Mouse (Mus musculus): Measurements from ENCODE around the gene Abhd16a. TPM values are rescaled to one million over a fixed set of nuclear protein-coding genes. Genes with fewer than 3 reads are reported as not detected.

Abhd16a gene
- 73.9 and 85.7 TPM in 2 replicates for polyA plus RNA-seq (2014; fragmentation: Nextera tagmentation; extraction: Ambion mirVana)

DNA sequence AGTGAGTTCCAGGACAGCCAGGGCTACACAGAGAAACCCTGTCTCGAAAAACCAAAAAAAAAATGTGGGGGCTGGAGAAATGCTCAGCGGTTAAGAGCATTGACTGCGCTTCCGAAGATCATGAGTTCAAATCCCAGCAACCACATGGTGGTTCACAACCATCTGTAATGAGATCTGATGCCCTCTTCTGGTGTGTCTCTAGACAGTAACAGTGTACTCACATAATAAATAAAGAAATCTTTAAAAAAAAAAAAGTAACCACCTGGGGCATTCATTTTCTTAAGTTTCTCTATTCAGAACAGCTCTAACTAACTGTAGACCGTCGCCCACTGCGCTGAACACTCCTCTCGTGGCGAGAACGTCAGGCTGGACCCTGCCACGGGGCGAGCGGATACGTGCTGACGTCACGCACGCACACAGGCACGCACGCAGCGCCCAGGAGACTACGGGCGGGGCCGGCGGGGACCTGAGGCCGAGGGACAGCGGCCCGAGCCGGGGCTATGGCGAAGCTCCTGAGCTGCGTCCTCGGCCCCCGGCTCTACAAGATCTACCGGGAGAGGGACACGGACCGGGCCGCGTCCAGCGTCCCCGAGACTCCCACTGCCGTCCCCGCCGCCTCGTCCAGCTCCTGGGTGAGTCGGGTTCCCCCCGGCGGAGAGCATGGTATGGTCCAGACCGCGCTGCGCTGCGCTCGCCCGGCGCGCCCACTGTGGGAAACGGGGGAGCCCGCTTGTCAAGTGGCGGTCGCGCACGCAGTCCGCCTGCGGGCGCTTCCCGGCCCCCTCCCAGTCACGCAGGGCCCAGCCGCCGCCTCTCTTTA is at the start of gene Abhd16a:
Gene Abhd16a, plus strand, starts transcription at position 439 of the 820 bp plus-strand sequence.
- Histone ChIP-seq H3K4me1 (ENCODE audit: control insufficient read depth, insufficient read depth, low read length) (peaks cover 12% of the 10 kb centered on the region), H3K4me2 (replicated peaks; ENCODE audit: low read depth, low read length) (peak within 1 kb of the TSS; percentile 67), H3K36me3 (ENCODE audit: control insufficient read depth, insufficient read depth, low read length) (peaks cover 20% of the 10 kb centered on the region), H3K27ac (ENCODE audit: low read depth, low read length) (peak within 1 kb of the TSS; percentile 95), H3K9me3 (ENCODE audit: control insufficient read depth, low read length) (no peaks in the 10 kb centered on the region), H3K27me3 (ENCODE audit: control insufficient read depth, insufficient read depth, low read length) (no peaks in the 10 kb centered on the region), H3K4me3 (ENCODE audit: low read length) (peak within 1 kb of the TSS; percentile 64), H3K9ac (ENCODE audit: low read depth, low read length) (peak within 1 kb of the TSS; percentile 86)
- ATAC-seq (ENCODE audit: low FRiP score, low TSS enrichment), result peak; percentile 98
- 4% methylated on average over 53 of the region's 67 CpGs for WGBS

- Histone ChIP-seq H3K9ac (ENCODE audit: low read depth, low read length) (no peak overlapping the region), H3K9me3 (ENCODE audit: control insufficient read depth, low read length) (no peaks in the 10 kb centered on the region), H3K4me2 (replicated peaks; ENCODE audit: low read depth, low read length) (no peak overlapping the region), H3K36me3 (ENCODE audit: control insufficient read depth, insufficient read depth, low read length) (no peaks in the 10 kb centered on the region), H3K4me3 (ENCODE audit: low read length) (no peak overlapping the region), H3K27ac (ENCODE audit: low read depth, low read length) (peak overlapping the region; percentile 62; the same call in 1 of the 2 replicates), H3K4me1 (ENCODE audit: control insufficient read depth, insufficient read depth, low read length) (peaks cover 22% of the 10 kb centered on the region), H3K27me3 (ENCODE audit: control insufficient read depth, insufficient read depth, low read length) (no peaks in the 10 kb centered on the region)
- WGBS, result 78% methylated on average over 4 of the region's 4 CpGs
- no peak for ATAC-seq (ENCODE audit: low FRiP score, low TSS enrichment)
Measured at GRCm38 (mm10) chr17:35043794-35044193, 45.3 kb upstream of the Abhd16a start.

DNA sequence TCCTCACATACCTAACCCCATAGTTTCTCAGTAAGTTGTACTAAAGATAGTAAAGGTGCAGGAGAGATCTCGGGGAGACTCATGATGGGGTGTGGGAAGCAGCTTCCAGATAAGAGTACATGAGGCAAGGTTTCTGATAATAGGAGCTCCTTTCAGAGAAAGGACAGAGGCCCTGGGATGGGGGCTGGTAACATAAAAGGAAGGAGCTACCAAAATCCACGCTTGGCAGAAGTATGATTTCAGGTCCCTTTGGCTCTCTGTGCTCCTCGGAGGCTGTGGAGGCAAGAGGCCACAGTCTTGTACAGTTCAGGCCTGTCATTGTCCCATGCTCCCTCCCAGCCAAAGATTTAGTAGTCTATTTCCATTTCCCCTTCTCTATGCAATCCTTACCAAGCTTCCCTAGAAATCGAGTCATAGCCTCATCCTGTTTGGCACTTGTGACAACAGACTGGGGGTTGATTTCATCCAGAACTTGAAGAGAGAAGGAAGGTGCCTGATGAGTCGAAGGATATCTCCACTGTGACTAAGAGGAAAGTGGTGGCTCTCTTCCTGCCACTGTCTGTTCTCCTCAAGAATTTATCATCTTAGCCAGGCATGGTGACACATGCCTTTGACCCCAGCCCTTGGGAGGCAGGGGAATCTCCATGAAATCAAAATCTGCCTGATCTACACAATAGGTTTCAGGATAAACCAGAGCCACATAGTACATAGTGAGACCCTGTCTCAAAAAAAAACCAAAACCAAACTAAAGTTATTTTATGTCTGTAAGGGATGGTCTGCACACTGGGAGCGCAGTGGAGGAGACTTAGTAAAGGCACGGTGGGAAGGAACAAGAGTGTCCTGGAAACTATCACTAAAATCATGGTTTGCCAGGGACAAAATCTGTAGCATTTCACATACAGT is 43.9 kb upstream of the Abhd16a start:
- H3K36me3 ChIP-seq (ENCODE audit: control insufficient read depth, insufficient read depth, low read length), result no peaks in the 10 kb centered on the region
- ATAC-seq (ENCODE audit: low FRiP score, low TSS enrichment), result no peak
- peak overlapping the region; percentile 62 for H3K4me3 ChIP-seq (ENCODE audit: low read length)
- peak overlapping the region; percentile 88 for H3K27ac ChIP-seq (ENCODE audit: low read depth, low read length)
- no peak overlapping the region for H3K9ac ChIP-seq (ENCODE audit: low read depth, low read length)
- H3K4me1 ChIP-seq (ENCODE audit: control insufficient read depth, insufficient read depth, low read length), result peaks cover 31% of the 10 kb centered on the region
- no peaks in the 10 kb centered on the region for H3K27me3 ChIP-seq (ENCODE audit: control insufficient read depth, insufficient read depth, low read length)
- 81% methylated on average over 7 of the region's 7 CpGs for WGBS
- peak overlapping the region; percentile 98 for H3K4me2 ChIP-seq (replicated peaks; ENCODE audit: low read depth, low read length)
- H3K9me3 ChIP-seq (ENCODE audit: control insufficient read depth, low read length), result no peaks in the 10 kb centered on the region

GRCm38 (mm10) chr17:35045807-35046680 is 43.0 kb upstream of the Abhd16a start:
- Histone ChIP-seq H3K9me3 (ENCODE audit: control insufficient read depth, low read length) (no peaks in the 10 kb centered on the region), H3K4me3 (ENCODE audit: low read length) (peak overlapping the region; percentile 62), H3K4me1 (ENCODE audit: control insufficient read depth, insufficient read depth, low read length) (peaks cover 31% of the 10 kb centered on the region), H3K36me3 (ENCODE audit: control insufficient read depth, insufficient read depth, low read length) (no peaks in the 10 kb centered on the region), H3K27me3 (ENCODE audit: control insufficient read depth, insufficient read depth, low read length) (no peaks in the 10 kb centered on the region), H3K27ac (ENCODE audit: low read depth, low read length) (peak overlapping the region; percentile 88), H3K9ac (ENCODE audit: low read depth, low read length) (peak overlapping the region; percentile 89), H3K4me2 (replicated peaks; ENCODE audit: low read depth, low read length) (peak overlapping the region; percentile 98)
- WGBS, result 3% methylated on average over 47 of the region's 48 CpGs
- no peak; the same call in 1 of the 2 replicates for ATAC-seq (ENCODE audit: low FRiP score, low TSS enrichment)

GRCm38 (mm10) chr17:35046681-35047455 is 42.2 kb upstream of the Abhd16a start, which contains the start of gene Msh5:
Gene Msh5, minus strand, starts transcription at chr17:35046745.
- Histone ChIP-seq H3K36me3 (ENCODE audit: control insufficient read depth, insufficient read depth, low read length) (no peaks in the 10 kb centered on the region), H3K9ac (ENCODE audit: low read depth, low read length) (peak within 1 kb of the TSS; percentile 89), H3K9me3 (ENCODE audit: control insufficient read depth, low read length) (no peaks in the 10 kb centered on the region), H3K27me3 (ENCODE audit: control insufficient read depth, insufficient read depth, low read length) (no peaks in the 10 kb centered on the region), H3K27ac (ENCODE audit: low read depth, low read length) (peak within 1 kb of the TSS; percentile 100), H3K4me2 (replicated peaks; ENCODE audit: low read depth, low read length) (peak within 1 kb of the TSS; percentile 98), H3K4me1 (ENCODE audit: control insufficient read depth, insufficient read depth, low read length) (peaks cover 31% of the 10 kb centered on the region), H3K4me3 (ENCODE audit: low read length) (peak within 1 kb of the TSS; percentile 62)
- WGBS, result 2% methylated on average over 33 of the region's 33 CpGs
- peak; percentile 93 for ATAC-seq (ENCODE audit: low FRiP score, low TSS enrichment)

DNA sequence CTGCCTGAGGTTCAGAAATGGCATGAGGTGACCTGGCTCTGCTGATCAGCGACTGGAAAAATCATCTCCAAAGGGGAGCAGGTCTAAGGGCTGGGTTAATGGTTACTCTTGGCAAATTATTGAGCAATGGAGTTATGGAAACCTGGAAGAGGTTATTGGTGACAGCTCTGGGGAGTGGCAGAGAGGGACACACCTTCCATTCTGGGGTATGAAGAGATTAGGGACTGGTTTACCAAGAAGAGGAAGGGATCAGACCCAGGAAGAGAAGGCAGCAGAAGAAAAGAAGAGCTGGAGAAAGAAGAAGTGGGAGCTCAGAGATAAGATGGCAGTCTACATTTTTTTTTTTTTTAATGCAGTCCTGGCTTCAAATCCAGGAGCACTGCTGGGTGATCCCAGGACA is 41.4 kb upstream of the Abhd16a start:
- peaks cover 5% of the 10 kb centered on the region for H3K36me3 ChIP-seq (ENCODE audit: control insufficient read depth, insufficient read depth, low read length)
- H3K27ac ChIP-seq (ENCODE audit: low read depth, low read length), result peak overlapping the region; percentile 100
- no peak for ATAC-seq (ENCODE audit: low FRiP score, low TSS enrichment)
- no peaks in the 10 kb centered on the region for H3K27me3 ChIP-seq (ENCODE audit: control insufficient read depth, insufficient read depth, low read length)
- H3K9me3 ChIP-seq (ENCODE audit: control insufficient read depth, low read length), result no peaks in the 10 kb centered on the region
- no peak overlapping the region for H3K9ac ChIP-seq (ENCODE audit: low read depth, low read length)
- 33% methylated on average over 1 of the region's 1 CpGs for WGBS
- H3K4me2 ChIP-seq (replicated peaks; ENCODE audit: low read depth, low read length), result peak overlapping the region; percentile 98; the same call in 1 of the 2 replicates
- peaks cover 36% of the 10 kb centered on the region for H3K4me1 ChIP-seq (ENCODE audit: control insufficient read depth, insufficient read depth, low read length)
- H3K4me3 ChIP-seq (ENCODE audit: low read length), result no peak overlapping the region

- Histone ChIP-seq H3K9ac (ENCODE audit: low read depth, low read length) (no peak overlapping the region; the same call in 1 of the 2 replicates), H3K4me2 (replicated peaks; ENCODE audit: low read depth, low read length) (peak overlapping the region; percentile 6; the same call in 1 of the 2 replicates), H3K36me3 (ENCODE audit: control insufficient read depth, insufficient read depth, low read length) (peaks cover 11% of the 10 kb centered on the region), H3K9me3 (ENCODE audit: control insufficient read depth, low read length) (no peaks in the 10 kb centered on the region), H3K4me1 (ENCODE audit: control insufficient read depth, insufficient read depth, low read length) (peaks cover 36% of the 10 kb centered on the region), H3K27me3 (ENCODE audit: control insufficient read depth, insufficient read depth, low read length) (no peaks in the 10 kb centered on the region), H3K27ac (ENCODE audit: low read depth, low read length) (peak overlapping the region; percentile 100), H3K4me3 (ENCODE audit: low read length) (no peak overlapping the region)
- no peak for ATAC-seq (ENCODE audit: low FRiP score, low TSS enrichment)
- WGBS, result 34% methylated on average over 11 of the region's 11 CpGs
Measured at GRCm38 (mm10) chr17:35048149-35048931, 40.7 kb upstream of the Abhd16a start.
